Comparison of ENCODE assay signal across 8 mouse cellular contexts in the genomic region with DNA sequence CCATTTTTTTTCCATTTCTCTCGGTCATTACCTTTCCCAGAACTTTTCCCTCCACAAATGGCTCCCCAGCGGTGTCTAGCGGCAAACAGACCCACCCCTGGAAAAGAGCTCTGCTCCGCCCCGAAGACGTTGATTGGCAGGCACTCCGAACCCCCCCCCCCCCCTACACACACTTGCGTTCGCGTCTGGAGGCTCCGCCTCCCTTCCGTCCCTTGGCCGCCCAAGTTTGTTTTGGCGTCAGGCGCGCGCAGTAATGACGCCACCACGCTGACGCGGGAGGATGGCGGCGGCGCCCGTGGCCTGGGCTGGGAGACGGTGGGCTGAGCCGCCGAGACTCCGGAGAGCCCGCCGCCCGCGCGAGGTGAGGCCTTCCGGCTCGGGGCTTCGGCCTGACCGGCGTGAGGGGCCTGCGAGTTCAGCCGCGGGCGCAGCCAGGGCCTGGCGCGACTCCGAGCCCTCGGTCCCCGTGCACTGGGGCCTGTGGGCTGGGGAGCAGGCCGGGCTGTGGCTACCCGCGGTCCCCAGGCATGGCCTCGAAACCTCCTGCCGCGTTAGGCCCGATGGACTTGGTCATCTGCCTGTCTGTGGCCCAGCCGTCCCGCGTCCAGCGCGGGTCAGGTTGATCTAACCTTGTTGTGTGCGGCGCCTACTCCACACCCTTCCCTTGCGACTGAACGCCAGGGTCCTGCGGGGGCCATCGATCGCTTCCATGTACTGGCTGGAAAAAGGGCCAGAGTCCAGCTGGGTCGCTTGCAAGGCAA. TPM values are rescaled to one million over a fixed set of nuclear protein-coding genes. Genes with fewer than 3 reads are reported as not detected.
DNase-seq lines count a peak whose midpoint lies in the region; ATAC-seq and TF ChIP-seq lines count a peak whose summit lies in the region.

A gene (plus strand): TSS at position 262 of the 761 bp plus-strand sequence.

- H3K4me1 ChIP-seq in hindbrain, embryonic 10.5 days (replicated peaks): peaks cover 13% of the 10 kb centered on the region
- H3K4me1 ChIP-seq in lung, postnatal 0 days (ENCODE audit: insufficient read depth, low read depth, low read length): peaks cover 6% of the 10 kb centered on the region; the same call in 1 of the 2 replicates

- peak within 1 kb of the TSS; percentile 79 for H3K4me2 ChIP-seq in lung, postnatal 0 days (replicated peaks; ENCODE audit: low read depth, low read length)

- ATAC-seq in frontal cortex, adult (ENCODE audit: low TSS enrichment): peak; percentile 91
- peak; percentile 97 for ATAC-seq in lung, postnatal 0 days

- H3K36me3 ChIP-seq in hindbrain, embryonic 10.5 days: peaks cover 2% of the 10 kb centered on the region; the same call in 1 of the 2 replicates
- no peaks in the 10 kb centered on the region for H3K36me3 ChIP-seq in lung, postnatal 0 days (ENCODE audit: insufficient read depth, low read length)

- TF ChIP-seq EP300 in lung, postnatal 0 days (IDR thresholded peaks at IDR 0.05): no peak

- no peaks in the 10 kb centered on the region for H3K27me3 ChIP-seq in hindbrain, embryonic 10.5 days (ENCODE audit: insufficient read depth, poor library complexity, severe bottlenecking)
- no peaks in the 10 kb centered on the region for H3K27me3 ChIP-seq in lung, postnatal 0 days (replicated peaks; ENCODE audit: insufficient read depth, low read length)

- H3K9ac ChIP-seq in lung, postnatal 0 days (replicated peaks; ENCODE audit: low read depth): peak within 1 kb of the TSS; percentile 98

- TF ChIP-seq CTCF in lung, postnatal 0 days (IDR thresholded peaks at IDR 0.05): peak; percentile 30

- DNase-seq in MN1 (ENCODE audit: low spot score): peak; percentile 95
- peak; percentile 91 for DNase-seq in cerebellum, adult 9-10 months
- DNase-seq in hindbrain, embryonic 10.5 days (ENCODE audit: low spot score): peak; percentile 95
- DNase-seq in layer of hippocampus, adult 9-11 months: peak; percentile 90
- peak; percentile 96 for DNase-seq in lung, postnatal 0 days (ENCODE audit: low spot score)
- DNase-seq in ovary, postnatal 14 days (ENCODE audit: low spot score): peak; percentile 91
- DNase-seq in thymus, postnatal 14 days: peak; percentile 95

- WGBS in hindbrain, embryonic 10.5 days: under 1% methylated on average over 68 of the region's 68 CpGs
- under 1% methylated on average over 51 of the region's 68 CpGs for WGBS in lung, postnatal 0 days

- peak within 1 kb of the TSS; percentile 98 for H3K27ac ChIP-seq in hindbrain, embryonic 10.5 days
- H3K27ac ChIP-seq in lung, postnatal 0 days (ENCODE audit: low read length): peak within 1 kb of the TSS; percentile 92

- peak within 1 kb of the TSS; percentile 93 for H3K4me3 ChIP-seq in hindbrain, embryonic 10.5 days
- peak within 1 kb of the TSS; percentile 96 for H3K4me3 ChIP-seq in lung, postnatal 0 days (ENCODE audit: low read depth, low read length)

- H3K9me3 ChIP-seq in hindbrain, embryonic 10.5 days: no peaks in the 10 kb centered on the region
- H3K9me3 ChIP-seq in lung, postnatal 0 days (ENCODE audit: low read length): no peaks in the 10 kb centered on the region

RNA-seq across cellular contexts. Expression of the gene that starts here (rescaled TPM):
- 28.8 and 31.0 TPM in 2 replicates for polyA plus RNA-seq in hindbrain, embryonic 10.5 days (2016; fragmentation: Nextera tagmentation; extraction: Ambion mirVana)
- polyA plus RNA-seq in lung, postnatal 0 days (2015; fragmentation: Nextera tagmentation; extraction: Ambion mirVana): 19.0 and 21.5 TPM in 2 replicates

Comparison
In these comparisons a context has a peak if more than half of its experiments do, and no peak if none do; other contexts are left out.
1. Peak in every context shown above with its lines: DNase-seq, ATAC-seq, H3K4me3 ChIP-seq and H3K27ac ChIP-seq.